Mouse (Mus musculus) natural killer cell, adult 2 months (primary cell): ENCODE measurements at regions not wholly inside any gene's neighbourhood (a gene's known extent, or its start where the extent isn't known, plus 50 kb on each side); places are given as distances from the start of the nearest gene placed in this dataset.
"Not testable (repeated sequence)": the region's sequence is repeated elsewhere in the genome, so short reads cannot be mapped to it uniquely, and the experiment has no call there.

Source experiments
- DNase-seq, 2 experiments: peaks; one replicate each; pipeline ENCODE4 v3.0.0; 2022; ENCODE audit warnings: low spot score in 2 of 2

DNA sequence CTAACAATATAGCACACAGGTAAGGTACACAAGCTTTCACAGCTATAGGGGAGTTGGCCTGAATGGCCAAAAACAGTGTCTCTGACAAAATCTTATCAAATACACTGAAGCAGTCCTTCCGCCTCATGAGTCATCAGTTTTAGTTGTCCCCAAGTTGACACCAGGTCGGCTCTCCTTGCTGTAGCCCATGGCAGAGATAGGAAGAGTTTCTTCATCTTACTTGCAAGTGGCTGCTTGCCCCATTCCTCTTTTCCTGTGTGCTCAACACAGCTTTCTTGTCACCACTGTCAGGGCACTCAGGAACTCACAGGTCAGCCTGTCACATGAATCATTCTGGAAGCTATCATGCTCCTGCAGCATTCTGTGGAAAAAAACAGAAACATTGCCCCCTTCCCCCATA lies 77.1 kb downstream of the Olfr721-ps1 start:
- not testable (repeated sequence) for DNase-seq

DNA sequence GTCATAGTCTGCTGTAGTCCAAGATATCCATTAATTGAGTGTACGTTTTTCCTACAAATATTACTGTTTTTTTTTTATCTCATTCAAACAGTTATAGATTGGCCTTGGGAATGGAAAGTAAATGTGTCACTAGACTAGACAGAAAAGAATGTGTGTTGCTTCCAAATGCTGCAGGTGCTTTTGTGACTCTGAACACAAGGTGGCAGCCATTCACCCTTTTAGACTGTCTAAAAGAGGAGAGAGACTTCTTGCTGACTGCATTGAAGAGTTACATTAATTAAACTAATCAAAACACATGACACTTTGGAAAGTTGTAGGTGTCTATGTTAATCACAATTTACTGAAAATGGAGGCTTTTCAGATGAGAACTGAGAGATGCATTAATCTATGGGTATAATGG lies 80.7 kb downstream of the Olfr721-ps1 start:
- peak in 1 of 2 experiments; percentile 14 for DNase-seq

DNA sequence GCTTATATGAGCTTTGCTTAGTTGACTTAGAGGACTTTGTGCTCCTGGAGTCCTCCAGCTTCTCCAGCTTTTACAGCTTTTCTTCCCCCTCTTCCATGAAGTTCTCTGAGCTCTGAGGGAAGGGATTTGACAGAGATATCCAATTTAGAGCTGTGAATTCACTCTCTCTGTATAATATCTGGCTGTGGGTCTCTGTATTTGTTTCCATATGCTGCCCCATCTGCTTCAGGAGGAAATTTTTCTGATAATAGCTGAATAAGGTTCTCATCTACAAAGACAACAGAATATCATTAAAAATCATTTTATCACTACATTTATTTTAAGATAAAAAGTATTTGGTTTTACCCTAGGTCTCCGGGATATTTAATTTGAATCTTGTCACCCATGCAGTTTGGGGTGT lies 85.3 kb downstream of the Olfr721-ps1 start:
- no peak for DNase-seq

DNA sequence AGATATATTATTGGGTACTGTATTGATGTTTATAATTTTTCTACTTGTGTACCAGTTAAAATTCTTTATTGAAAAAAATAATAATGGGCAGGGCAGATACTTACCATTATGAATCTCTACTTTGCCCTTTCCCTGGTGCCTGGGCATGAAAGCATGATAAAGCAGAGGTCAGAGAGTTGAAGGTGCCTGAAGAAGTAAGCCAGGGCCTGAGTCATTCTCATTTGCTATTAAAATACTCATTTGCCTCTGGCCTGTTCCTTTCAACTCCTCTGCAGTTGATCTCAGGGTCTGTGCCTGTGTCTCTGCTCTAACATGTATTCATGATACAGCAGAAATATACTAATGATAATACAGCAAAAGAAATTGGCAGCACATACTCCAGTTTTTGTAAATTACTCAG lies 89.4 kb downstream of the Olfr721-ps1 start:
- DNase-seq, result no peak

DNA sequence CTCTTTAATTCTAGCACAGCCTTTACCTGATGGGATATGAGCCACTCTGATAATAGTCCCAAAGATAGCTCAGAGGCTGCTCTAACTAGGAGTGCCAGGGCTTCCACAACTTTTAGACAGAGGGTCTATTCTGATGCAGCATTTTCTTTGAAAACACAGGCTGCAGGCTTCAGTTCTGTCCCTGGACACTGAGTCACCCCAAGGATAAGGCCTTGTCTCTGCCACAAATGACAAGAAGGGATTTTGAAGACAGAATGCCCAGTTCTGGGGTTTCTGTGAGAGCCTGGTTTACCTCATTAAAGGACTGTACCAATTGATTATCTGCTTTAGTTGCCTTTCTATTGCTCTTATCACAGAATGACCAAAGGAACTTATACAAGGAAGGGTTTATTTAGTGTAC lies 90.9 kb downstream of the Olfr721-ps1 start:
- no peak for DNase-seq

DNA sequence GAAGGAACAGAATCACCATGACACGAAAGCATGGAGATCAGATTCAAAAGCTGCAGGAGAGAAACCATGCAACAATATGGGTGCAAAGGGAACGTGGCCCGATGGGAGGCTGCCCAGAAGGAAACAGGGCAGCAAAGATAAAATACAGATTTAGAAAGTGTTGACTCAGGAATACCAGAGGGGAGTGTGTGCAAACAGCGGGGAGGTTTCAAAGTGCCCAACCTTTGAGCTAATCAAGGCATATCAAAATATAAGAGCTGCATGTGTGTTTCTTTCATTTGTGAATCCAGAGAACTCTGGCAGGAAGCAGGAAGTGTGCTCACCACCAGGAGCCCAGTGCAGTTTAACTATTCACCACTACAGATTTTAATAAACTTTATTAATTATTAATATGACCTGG lies 110.8 kb downstream of the Olfr721-ps1 start:
- no peak for DNase-seq

DNA sequence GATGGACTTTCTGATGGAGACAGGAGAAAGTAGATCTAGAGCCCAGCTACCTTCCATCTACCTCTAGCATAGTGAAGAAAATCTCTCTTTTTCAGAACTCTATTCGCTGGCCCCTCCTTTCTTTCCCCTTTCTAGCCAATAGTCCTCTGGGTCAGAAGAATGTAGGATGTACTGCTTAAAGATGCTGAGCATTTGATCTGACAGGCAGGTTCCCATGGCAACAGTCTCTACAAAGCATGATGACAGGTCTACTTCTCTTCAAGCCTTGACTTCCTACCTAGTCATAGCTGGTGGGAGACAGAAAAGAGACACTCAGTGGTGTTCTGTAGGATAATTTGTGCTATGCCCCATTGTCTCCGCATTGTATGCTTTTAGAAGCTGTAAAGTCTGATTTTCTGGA lies 112.0 kb downstream of the Olfr721-ps1 start:
- no peak for DNase-seq

DNA sequence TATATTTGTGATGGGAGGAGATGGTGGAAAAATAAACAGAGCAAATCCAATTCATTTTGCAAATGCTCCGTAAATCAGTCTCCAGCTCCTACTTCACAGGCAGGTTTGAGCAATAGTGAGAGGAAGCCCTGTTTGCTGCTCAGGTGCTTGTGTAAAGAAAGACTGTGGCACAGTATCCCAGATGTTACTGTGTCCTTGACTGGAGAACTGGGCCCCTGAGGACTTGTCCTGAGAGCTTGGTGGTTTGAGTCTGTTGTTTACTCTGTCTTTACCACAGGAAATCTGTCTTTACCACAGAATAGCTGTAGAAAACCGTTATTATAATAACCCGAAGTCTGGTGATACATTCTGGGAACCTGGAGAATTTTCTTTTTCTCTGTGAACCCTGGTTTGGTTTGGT lies 112.4 kb downstream of the Olfr721-ps1 start:
- DNase-seq, result no peak

DNA sequence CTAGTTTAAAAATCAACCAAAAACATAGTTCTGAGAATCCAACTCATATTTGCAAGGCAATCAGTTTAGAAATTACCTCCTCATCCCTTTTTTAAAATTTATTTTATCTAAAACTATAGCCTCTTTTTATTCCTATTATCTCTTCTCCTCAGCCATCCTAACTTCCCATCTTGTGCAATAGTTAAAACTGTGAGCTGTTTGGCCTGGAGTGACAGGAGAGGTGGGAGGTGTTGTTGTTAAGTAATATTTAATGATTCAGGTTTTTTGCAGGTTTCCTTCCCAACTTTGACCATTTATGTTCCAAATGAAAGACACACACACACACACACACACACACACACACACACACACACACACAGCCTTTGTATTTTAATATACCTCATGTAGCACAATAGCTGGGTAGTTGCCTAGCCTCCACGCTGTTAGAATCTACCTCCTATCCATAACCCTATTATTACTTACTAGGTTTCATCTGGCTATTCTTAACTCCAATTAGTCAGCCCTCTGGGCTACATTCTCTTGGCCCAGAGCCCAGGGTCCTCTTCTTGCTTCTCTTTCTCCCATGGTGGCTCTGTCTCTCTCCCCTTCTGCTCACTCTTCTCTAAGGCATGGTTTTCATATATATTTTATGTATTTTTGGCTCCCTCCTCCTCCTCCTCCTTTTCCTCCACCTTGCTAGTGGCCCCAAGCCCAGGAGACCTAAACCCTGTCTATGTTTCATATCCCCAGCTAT lies 113.5 kb downstream of the Olfr721-ps1 start:
- no peak for DNase-seq

DNA sequence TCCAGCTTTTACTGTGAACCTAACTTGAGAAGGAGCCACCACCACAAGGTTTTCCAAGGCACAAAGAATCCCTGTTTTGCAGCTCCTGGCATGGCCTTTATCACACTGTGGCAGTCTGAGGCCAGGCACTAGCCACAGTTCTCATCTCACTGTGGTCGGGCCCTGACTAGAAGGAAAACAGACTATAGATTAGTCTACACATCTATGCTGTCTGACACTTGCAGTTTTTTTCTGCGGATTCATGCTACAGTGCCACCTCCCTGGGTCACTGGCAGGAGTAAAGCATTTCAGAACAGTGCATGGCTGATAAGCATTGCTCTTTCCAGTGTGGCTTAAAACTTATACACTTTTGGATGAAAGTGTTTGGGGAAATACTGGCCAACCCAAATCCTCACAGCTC lies 114.3 kb downstream of the Olfr721-ps1 start:
- DNase-seq, result no peak

DNA sequence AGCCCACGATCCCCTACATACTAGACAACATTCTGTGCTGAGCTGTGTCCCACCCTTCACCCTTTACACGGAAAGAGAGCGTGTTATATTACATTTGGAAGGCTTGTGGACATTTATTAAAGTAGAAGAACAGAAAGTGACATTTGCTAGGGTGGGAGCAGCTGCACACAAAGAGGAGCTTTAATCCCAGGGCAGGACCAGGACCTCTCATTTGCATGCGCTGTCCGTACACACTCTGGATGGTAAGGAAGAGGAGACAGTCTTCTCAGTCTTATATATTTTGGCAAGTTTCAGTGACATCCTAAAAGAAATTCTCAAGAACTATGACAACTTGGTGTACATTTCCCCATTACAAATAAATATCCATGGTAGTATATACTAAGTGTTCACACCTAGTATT lies 114.8 kb downstream of the Olfr721-ps1 start:
- DNase-seq, result no peak

DNA sequence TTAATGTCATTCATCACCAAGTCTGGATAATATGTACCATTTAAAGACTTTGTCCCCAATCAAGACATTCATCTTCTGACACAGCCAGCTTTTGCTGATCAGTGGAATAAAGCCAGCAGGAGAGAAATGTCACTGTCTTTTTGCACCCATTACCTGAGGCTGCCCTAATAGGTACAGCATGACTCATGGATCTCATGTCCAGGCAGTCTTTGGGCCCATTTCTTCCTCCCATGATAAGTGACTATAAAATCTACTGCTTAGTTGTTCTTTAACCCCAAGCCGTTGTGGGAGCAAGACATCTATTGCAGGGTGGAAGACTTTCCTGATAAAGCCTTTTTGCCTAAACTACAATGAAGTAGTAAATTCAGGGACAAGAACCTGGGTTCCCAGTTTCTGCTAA lies 116.9 kb downstream of the Olfr721-ps1 start:
- DNase-seq, result no peak

DNA sequence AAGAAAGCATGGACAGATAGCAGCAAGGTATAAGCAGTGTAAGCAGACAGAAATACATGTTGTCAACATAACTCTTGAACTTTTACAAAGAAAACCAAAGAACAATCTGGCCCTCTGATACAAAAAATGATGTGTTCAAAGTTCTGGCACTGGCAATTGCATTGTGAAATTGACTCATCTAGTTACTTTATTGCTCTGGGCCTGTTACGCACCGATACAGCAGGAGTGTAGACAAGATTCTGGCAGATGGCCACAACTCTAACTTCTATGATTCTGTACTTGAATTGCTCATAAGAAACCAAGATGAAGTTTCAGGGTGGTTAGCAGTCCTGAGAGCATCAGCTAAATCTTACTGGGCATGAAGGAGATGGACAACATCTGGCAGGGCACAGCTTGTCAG lies 117.7 kb downstream of the Olfr721-ps1 start:
- no peak for DNase-seq

DNA sequence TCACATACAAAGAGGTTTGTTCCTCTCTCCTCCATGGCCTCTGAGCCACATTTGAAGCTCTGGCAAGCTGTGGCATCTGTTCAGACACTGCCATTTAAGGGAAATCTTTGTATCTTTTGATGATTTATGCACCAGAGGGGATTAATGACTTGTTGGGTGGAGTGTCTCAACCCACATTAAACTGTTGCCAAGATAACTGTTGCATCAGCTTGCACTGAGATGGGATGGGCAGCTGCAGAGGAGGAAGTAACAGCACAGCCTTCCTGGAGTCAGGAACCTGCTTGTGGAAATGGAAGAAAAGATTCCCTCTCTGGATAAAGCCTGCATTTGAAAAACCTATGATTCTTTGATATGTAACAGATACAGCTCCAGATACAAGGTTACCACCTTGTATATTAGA lies 119.1 kb downstream of the Olfr721-ps1 start:
- no peak for DNase-seq

DNA sequence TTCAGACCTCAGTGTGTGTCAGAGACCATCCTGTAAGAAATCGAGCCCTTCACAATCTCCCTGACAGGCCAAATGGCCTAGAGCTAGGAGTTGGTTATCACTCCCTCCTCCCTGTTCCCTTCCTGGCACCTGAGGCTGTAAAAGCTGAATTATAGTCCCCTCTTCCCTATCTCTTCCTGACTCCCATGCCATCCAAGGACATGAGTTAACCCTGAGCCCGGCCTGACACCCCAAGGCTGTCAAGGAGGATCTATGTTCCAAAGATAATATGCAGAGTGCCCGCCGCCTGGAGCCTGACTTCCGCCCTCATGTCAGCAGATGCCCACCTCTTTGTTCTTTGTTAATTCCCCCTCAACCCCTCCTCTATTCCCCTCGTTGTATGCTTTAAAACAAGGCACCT lies 120.2 kb downstream of the Olfr721-ps1 start:
- not testable (repeated sequence) for DNase-seq

DNA sequence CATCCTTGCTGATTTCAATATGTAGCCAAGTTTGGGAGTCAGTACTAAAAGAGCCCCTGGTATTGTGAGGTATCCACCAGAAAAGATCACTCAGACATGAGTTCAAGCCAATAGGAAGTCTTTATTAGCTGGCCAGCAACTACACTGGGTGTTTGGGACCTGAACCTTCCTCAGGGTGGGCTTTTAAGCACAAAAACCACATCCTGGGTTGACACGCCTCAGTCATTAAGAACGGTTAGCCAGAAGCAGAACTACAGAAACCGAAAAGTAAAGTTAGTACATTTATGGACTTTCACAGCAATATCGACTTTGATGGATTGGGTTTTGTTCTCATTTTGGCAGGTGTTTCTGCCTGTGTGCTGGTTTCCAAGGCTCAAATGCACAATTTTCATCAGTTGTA lies 124.1 kb downstream of the Olfr721-ps1 start:
- DNase-seq, result peak in 1 of 2 experiments; percentile 15

DNA sequence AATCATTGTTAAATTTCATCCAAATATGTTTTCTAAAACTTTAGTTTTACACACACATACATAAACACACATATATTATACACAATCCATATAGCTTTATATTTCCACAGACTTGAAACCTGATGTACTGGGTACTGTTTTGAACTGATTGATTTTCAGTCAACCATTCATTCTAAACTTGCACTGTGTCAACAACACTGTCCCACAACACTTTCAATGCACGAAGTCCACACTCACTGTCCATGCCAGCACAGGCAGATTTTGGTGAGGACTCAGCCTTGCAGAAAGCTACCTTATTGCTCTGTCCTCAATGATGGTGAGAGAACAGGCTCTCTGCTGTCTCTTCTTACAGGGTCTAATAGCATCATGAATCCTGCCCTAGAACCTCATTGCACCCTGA lies 127.3 kb downstream of the Olfr721-ps1 start:
- DNase-seq, result no peak

DNA sequence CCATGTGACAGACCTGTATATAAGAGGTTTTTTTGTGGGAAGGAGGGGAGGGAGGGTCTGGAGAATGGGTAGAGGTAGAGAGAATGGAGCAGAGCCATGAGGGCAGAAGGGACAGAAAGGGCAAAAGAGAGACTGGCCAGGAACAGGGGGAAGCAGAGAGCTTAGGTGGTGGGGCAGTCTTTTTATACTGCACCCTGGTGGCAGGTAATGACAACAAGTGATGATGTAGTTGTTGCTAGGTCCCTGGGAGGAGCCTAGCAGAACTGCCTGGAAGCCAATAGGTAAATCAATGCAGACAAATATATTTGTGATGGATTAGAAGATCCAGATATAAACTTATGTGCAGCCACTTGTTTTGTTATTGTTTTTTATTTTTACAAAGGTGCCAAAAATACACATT lies 140.1 kb downstream of the Olfr721-ps1 start:
- DNase-seq, result peak in 1 of 2 experiments; percentile 9

DNA sequence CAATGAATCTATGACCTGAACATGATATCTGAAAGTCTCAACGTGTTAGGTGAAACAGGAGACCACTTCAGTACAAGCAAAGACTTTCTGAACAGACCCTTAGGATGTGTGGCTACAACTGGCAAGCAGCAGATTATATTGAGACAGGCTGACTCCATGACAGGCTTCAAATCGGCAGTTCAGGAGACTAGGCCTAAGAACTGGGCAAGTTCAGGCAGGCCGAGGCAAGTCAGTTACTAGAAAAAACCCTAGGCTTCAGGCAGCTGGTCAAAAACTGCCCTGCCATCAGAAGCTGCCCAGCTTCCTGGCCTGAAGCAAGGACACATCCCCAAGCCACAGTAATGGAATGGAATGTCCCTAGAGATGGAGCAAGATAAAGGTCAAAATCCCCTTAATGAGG lies 140.6 kb downstream of the Olfr721-ps1 start:
- DNase-seq, result no peak

DNA sequence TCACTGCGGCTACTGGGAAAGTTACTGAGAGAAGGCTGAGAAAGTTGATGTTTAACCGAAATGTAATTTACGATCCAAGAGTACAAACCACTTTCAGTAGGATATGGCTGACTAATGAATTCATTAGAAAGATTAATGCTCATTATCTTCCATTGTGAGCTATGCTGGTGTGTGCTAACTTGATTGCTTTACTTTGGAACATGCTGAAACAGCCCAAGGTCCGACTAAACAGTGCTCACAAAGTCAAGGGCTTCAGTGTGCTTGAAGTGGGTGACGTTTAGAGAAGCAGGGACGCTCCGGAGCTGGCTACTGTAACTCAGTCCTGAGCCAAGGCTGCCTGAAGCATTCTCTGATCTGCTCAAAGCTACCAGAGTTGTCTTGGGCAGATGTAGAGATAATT lies 143.1 kb downstream of the Olfr721-ps1 start:
- no peak for DNase-seq

DNA sequence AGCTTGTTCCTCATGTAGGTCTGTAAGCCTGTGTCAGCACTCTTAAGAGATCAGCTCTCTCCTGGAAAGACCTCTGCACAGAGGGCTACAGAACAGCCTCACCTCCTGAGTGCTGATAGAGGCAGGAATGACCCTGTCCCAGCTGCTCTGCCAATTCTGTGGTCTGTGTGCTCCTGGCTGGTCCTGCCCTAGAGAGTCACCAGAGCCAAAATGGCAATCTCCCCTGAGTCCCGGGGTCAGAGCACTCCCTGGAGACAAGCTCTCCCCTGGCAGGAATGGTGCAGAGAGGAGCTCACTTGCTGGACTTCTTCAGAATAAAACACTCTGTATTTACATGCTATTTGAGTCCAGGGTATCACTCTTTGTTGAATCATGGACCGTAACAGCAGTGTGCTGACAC lies 149.9 kb upstream of the Slc4a7 start:
- DNase-seq, result no peak

DNA sequence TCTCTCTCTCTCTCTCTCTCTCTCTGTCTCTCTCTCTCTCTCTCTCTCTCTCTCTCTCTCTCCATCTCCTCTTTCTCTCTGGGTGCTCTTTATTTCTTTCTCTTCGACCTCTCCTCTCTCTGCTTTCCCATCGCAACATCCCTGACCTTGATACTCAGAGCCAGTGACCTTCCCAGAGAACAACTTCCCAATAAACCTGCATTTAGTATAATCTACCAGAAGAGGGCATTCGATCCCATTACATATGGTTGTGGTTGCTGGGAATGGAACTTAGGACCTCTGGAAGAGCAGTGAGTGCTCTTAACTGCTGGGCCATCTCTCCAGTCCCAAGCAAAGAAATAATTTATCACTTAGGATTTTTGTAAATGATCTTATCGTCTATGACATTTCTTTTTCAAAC lies 127.2 kb upstream of the Slc4a7 start:
- DNase-seq, result no peak

DNA sequence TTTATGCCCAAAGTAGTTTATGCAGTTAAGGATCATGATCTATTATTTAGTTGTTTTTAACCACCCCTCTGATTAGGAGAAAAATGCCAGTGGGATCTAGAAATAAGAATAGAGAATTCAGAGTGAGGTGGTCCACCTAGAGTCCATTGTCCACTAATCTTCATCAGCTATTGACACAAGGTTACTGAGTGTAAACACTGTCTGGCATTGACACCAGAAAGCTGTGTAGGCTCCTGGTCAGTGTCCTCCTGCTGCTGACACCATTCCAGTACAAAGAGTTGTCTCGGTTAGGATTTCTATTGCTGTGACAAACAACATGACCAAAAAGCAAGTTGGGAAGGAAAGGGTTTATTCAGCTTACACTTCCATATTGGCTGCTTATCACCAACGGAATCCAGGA lies 110.1 kb upstream of the Slc4a7 start:
- no peak for DNase-seq

DNA sequence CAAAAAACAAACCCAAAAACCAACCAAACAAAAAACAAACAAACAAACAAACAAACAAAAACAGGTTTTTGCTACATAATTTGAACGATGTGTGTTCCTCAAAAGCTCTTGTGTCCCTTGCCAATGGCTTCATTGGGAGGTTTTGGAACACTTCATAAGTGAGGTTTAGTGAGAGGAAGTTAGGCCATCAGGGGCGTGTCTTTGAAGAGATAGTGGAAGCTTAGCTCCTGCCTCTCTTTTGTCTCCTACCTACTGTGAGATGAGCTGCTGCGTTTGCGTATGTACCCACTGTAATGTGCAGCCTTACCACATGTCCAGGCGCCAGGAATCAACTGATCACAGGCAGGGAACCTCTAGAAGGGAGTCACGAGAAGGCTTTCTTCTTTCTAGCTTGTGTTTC lies 107.3 kb upstream of the Slc4a7 start:
- DNase-seq, result no peak
